Mouse (Mus musculus): ENCODE results near the gene Fra10ac1. TPM values are rescaled to one million over a fixed set of nuclear protein-coding genes. Genes with fewer than 3 reads are reported as not detected.

Gene Fra10ac1
- polyA plus RNA-seq, 1 experiment, result 0.24 TPM

DNA sequence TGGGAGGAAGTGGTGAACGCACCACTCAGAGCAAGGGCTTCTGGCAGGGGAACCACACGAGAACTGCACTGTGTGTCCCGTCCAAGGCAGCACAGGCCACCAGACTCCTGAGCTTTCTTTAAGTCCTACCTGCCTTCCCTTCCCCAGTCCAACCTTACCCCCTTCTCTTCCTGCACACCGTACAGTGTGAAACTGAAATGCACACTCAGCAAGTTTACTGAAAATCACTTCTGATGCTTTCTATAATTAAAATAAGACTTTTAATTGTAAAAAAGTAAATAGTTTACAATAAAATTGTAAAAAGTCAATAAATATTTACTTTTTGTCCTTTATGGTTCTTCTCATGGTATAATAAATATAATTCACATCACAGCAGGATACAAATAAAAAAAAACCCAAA lies 28.7 kb downstream of the Fra10ac1 start:
- Histone ChIP-seq H3K4me1 (ENCODE audit: control insufficient read depth) (no peaks in the 10 kb centered on the region), H3K27me3 (ENCODE audit: control insufficient read depth) (no peaks in the 10 kb centered on the region), H3K9me3 (ENCODE audit: control insufficient read depth, low read length) (peaks cover 2% of the 10 kb centered on the region; the same call in 1 of the 2 replicates), H3K36me3 (ENCODE audit: control insufficient read depth) (peaks cover 20% of the 10 kb centered on the region), H3K4me3 (replicated peaks) (no peak overlapping the region)
- TF ChIP-seq TAL1 (IDR thresholded peaks at IDR 0.05; ENCODE audit: low read length) (no peak), GATA1 (IDR thresholded peaks at IDR 0.05; ENCODE audit: low read length) (no peak)

GRCm38 (mm10) chr19:38191446-38191845 lies 32.5 kb downstream of the Fra10ac1 start:
- Histone ChIP-seq H3K4me3 (replicated peaks) (no peak overlapping the region), H3K9me3 (ENCODE audit: control insufficient read depth, low read length) (peaks cover 2% of the 10 kb centered on the region; the same call in 1 of the 2 replicates), H3K36me3 (ENCODE audit: control insufficient read depth) (peaks cover 19% of the 10 kb centered on the region), H3K4me1 (ENCODE audit: control insufficient read depth) (peaks cover 3% of the 10 kb centered on the region; the same call in 1 of the 2 replicates), H3K27me3 (ENCODE audit: control insufficient read depth) (no peaks in the 10 kb centered on the region)
- TF ChIP-seq GATA1 (IDR thresholded peaks at IDR 0.05; ENCODE audit: low read length) (no peak), TAL1 (IDR thresholded peaks at IDR 0.05; ENCODE audit: low read length) (no peak)

DNA sequence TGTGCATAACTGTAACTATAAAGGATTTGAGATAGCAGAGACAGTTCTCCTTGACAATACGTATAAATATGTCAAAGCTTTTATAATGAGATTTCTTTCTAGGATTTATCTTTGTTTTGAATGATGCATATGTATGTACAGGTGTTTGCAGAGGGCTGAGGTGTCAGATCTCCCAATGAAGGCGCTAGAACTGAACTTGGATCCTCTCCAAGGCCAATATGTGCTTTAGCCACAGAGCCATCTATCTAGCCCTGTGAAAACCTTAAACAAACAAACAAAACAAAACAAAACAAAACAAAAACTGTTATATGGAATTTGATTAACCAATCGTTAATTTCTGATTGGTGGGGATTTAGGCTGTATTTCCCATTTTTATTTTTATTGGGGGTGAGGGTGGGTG lies 33.4 kb downstream of the Fra10ac1 start:
- TF ChIP-seq GATA1 (IDR thresholded peaks at IDR 0.05; ENCODE audit: low read length), result no peak
- no peak for TF ChIP-seq TAL1 (IDR thresholded peaks at IDR 0.05; ENCODE audit: low read length)
- Histone ChIP-seq H3K27me3 (ENCODE audit: control insufficient read depth) (no peaks in the 10 kb centered on the region), H3K4me3 (replicated peaks) (no peak overlapping the region), H3K4me1 (ENCODE audit: control insufficient read depth) (peaks cover 3% of the 10 kb centered on the region; the same call in 1 of the 2 replicates), H3K9me3 (ENCODE audit: control insufficient read depth, low read length) (peaks cover 2% of the 10 kb centered on the region; the same call in 1 of the 2 replicates), H3K36me3 (ENCODE audit: control insufficient read depth) (peaks cover 20% of the 10 kb centered on the region)

DNA sequence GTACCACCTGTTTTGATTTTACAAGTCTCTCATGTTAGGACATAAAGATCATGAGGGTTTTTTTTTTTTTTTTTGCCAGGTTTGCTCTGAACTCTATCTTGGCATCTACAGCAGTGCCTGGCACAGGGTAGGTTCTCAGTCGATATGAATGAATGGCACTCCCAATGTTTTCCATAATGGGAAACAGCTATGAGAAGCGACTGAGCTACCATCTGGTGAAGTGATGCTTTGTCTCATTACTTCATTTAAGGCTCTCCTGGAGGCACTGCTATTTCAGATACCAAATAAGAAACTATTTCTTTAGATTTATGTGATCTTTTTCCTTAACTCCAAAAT lies 36.6 kb downstream of the Fra10ac1 start:
- Histone ChIP-seq H3K27me3 (ENCODE audit: control insufficient read depth) (no peaks in the 10 kb centered on the region), H3K4me1 (ENCODE audit: control insufficient read depth) (peaks cover 3% of the 10 kb centered on the region; the same call in 1 of the 2 replicates), H3K9me3 (ENCODE audit: control insufficient read depth, low read length) (no peaks in the 10 kb centered on the region), H3K36me3 (ENCODE audit: control insufficient read depth) (peaks cover 12% of the 10 kb centered on the region), H3K4me3 (replicated peaks) (no peak overlapping the region)
- TF ChIP-seq TAL1 (IDR thresholded peaks at IDR 0.05; ENCODE audit: low read length) (no peak), GATA1 (IDR thresholded peaks at IDR 0.05; ENCODE audit: low read length) (no peak)

DNA sequence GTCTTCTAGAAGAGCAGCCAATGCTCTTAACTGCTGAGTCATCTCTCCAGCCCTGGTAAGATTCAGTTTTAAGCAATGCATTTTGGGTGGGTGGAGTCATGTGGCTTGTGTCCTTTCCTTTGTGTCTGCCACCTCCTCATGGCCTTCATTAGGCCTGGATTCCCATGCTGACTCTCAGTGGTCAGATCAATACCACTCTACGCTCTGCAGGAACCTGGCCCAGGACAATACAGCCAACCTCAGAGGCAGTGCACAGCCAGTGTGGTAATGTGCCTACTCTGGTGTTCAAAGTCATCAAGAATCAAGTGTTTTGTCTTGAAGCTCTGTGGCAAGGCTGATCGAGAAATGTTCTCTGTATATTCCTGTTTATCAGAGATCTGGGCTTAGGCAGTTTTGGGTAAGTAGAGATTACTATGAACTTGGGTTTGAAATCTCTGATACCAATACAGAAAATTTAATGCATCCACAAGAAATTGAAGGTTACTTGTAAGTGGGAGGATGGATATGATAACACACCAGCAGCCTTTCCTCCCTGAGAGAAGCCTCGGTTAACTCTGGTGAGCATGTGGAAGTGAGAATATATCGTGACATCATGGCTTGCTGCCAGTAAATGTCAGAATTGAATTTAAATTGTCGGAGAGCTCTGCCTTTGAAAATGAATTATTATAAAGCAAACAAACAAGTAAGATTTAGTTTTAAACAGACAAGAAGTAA lies 37.2 kb downstream of the Fra10ac1 start:
- TF ChIP-seq TAL1 (IDR thresholded peaks at IDR 0.05; ENCODE audit: low read length), result no peak
- TF ChIP-seq GATA1 (IDR thresholded peaks at IDR 0.05; ENCODE audit: low read length), result no peak
- H3K4me3 ChIP-seq (replicated peaks), result no peak overlapping the region
- no peaks in the 10 kb centered on the region for H3K27me3 ChIP-seq (ENCODE audit: control insufficient read depth)
- H3K36me3 ChIP-seq (ENCODE audit: control insufficient read depth), result peaks cover 12% of the 10 kb centered on the region
- H3K4me1 ChIP-seq (ENCODE audit: control insufficient read depth), result peaks cover 3% of the 10 kb centered on the region; the same call in 1 of the 2 replicates
- H3K9me3 ChIP-seq (ENCODE audit: control insufficient read depth, low read length), result no peaks in the 10 kb centered on the region

- no peaks in the 10 kb centered on the region for H3K4me1 ChIP-seq (ENCODE audit: control insufficient read depth)
- no peaks in the 10 kb centered on the region for H3K27me3 ChIP-seq (ENCODE audit: control insufficient read depth)
- no peaks in the 10 kb centered on the region for H3K9me3 ChIP-seq (ENCODE audit: control insufficient read depth, low read length)
- no peak overlapping the region for H3K4me3 ChIP-seq (replicated peaks)
- peaks cover 9% of the 10 kb centered on the region for H3K36me3 ChIP-seq (ENCODE audit: control insufficient read depth)
- no peak for TF ChIP-seq GATA1 (IDR thresholded peaks at IDR 0.05; ENCODE audit: low read length)
- TF ChIP-seq TAL1 (IDR thresholded peaks at IDR 0.05; ENCODE audit: low read length), result no peak
Measured at GRCm38 (mm10) chr19:38179675-38180074, 44.3 kb downstream of the Fra10ac1 start.

DNA sequence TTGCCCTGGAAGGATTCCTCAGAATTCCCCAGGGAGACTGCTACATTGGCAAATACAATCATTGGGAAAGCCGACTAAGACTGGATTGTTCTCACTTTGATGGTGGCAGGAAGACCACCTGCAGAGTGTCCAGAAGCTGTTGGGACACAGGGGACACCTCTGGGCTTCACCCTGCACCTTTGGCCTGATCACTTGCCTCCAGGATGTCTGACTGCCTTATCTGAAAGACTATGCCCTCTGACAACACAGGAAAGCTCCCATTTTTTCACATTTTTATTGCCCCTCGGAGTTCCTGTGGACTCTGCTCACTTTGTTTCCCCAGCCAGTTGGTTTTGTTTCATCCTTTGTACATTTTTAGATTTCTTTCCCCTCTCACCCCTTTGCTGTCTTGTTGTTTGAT lies 59.3 kb downstream of the Fra10ac1 start:
- no peaks in the 10 kb centered on the region for H3K4me1 ChIP-seq (ENCODE audit: control insufficient read depth)
- no peaks in the 10 kb centered on the region for H3K9me3 ChIP-seq (ENCODE audit: control insufficient read depth, low read length)
- H3K4me3 ChIP-seq (replicated peaks), result no peak overlapping the region
- no peaks in the 10 kb centered on the region for H3K36me3 ChIP-seq (ENCODE audit: control insufficient read depth)
- no peaks in the 10 kb centered on the region for H3K27me3 ChIP-seq (ENCODE audit: control insufficient read depth)
- TF ChIP-seq GATA1 (IDR thresholded peaks at IDR 0.05; ENCODE audit: low read length) (no peak), TAL1 (IDR thresholded peaks at IDR 0.05; ENCODE audit: low read length) (no peak)

DNA sequence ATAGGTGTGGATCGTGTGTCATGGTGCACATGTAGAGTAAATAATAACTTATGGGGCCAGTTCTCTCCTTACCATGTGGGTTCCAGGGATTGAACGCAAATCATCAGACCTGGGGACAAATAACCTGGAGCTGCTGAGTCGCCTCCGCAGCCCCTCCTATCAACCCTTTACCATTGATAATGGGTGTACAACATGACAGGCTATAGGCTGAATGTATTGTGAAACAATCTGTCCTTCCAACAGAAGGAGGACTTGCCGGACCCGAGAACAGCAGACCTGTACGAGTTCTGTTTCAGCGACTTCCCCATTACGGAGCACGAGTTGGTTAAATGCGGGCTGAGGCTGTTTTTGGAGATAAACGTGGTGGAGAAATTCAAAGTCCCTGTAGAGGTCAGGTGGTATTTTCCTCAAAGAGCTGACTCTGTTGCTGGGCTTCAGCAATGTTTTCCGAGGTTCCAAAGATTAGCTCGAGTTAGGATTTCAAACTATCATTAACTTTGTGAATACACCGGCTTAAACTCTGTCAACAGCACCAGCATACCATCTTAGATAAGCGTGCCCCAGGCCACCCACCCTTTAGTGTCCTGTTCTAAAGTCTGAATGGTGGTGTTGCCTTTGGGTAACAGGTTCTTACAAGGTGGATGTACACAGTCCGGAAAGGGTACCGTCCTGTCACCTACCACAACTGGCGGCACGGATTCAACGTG lies 62.2 kb downstream of the Fra10ac1 start:
- H3K4me3 ChIP-seq (replicated peaks), result no peak overlapping the region
- TF ChIP-seq GATA1 (IDR thresholded peaks at IDR 0.05; ENCODE audit: low read length) (no peak), TAL1 (IDR thresholded peaks at IDR 0.05; ENCODE audit: low read length) (no peak)
- H3K4me1 ChIP-seq (ENCODE audit: control insufficient read depth), result no peaks in the 10 kb centered on the region
- H3K27me3 ChIP-seq (ENCODE audit: control insufficient read depth), result no peaks in the 10 kb centered on the region
- no peaks in the 10 kb centered on the region for H3K36me3 ChIP-seq (ENCODE audit: control insufficient read depth)
- H3K9me3 ChIP-seq (ENCODE audit: control insufficient read depth, low read length), result no peaks in the 10 kb centered on the region

DNA sequence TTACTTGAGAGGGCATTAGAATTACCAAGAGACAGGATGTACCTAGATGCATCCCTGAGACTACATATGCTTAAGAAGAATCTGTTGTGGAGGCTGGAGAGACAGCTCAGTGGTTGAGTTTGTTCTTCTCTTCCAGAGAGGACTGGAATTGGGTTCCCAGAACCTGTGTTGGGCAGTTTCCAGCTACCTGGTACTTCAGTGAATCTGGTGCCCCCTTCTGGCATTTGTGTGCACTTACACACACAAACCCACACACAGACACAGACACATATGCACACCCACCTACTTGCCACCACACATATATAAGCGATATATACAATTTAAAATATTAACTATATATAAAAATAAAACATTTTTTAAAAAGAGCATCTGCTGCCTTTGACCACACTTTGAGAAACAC lies 67.7 kb downstream of the Fra10ac1 start:
- H3K27me3 ChIP-seq (ENCODE audit: control insufficient read depth), result no peaks in the 10 kb centered on the region
- H3K9me3 ChIP-seq (ENCODE audit: control insufficient read depth, low read length), result no peaks in the 10 kb centered on the region
- H3K4me1 ChIP-seq (ENCODE audit: control insufficient read depth), result no peaks in the 10 kb centered on the region
- H3K4me3 ChIP-seq (replicated peaks), result no peak overlapping the region
- no peaks in the 10 kb centered on the region for H3K36me3 ChIP-seq (ENCODE audit: control insufficient read depth)
- TF ChIP-seq GATA1 (IDR thresholded peaks at IDR 0.05; ENCODE audit: low read length) (no peak), TAL1 (IDR thresholded peaks at IDR 0.05; ENCODE audit: low read length) (no peak)

Measured in erythroblast, embryonic 14.5 days (primary cell).